Mouse (Mus musculus) CD8-positive naive resting alpha-beta T cell, adult 2 months (primary cell): Measurements from ENCODE around the gene Olfr987.
"Not testable (repeated sequence)": the region's sequence is repeated elsewhere in the genome, so short reads cannot be mapped to it uniquely, and the experiment has no call there.

Experiments
- DNase-seq, 2 experiments: peaks; one replicate each; pipeline ENCODE4 v3.0.0; 2022; ENCODE audit warnings: low read depth in 2 of 2, low spot score in 2 of 2

Gene Olfr987

DNA sequence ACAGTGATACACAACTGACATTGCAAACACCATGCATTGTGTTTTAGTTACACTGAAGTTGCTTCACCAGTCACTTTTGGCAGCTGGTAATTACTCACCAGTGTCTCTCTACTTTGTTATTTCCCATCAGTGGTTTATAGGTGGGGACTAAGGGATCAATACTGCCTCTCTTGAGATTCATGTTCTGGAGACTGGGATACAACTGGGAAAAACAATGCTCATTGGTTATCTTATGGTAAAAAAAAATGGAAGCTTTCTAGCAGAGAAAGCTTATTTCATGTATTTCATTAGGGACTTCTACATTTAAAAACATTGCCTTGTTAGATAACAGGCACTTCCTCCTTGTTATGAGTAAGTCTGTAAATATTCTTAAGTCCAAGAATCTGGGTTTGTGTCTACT, at the start of gene Olfr987:
TSS of gene Olfr987 (minus strand) at position 101 of the 400 bp plus-strand sequence.
- not testable (repeated sequence) for DNase-seq

DNA sequence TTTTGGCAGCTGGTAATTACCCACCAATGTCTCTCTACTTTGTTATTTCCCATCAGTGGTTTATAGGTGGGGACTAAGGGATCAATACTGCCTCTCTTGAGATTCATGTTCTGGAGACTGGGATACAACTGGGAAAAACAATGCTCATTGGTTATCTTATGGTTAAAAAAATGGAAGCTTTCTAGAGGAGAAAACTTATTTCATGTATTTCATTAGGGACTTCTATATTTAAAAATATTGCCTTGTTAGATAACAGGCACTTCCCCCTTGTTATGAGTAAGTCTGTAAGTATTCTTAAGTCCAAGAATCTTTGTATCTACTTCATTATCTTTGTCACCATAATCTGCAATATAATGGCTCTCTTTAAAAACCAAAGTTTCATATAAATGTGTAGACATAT, 24.0 kb upstream of the Olfr987 start, which contains the start of gene Olfr988:
TSS of gene Olfr988 (minus strand) at position 101 of the 400 bp plus-strand sequence.
- DNase-seq: not testable (repeated sequence)

DNA sequence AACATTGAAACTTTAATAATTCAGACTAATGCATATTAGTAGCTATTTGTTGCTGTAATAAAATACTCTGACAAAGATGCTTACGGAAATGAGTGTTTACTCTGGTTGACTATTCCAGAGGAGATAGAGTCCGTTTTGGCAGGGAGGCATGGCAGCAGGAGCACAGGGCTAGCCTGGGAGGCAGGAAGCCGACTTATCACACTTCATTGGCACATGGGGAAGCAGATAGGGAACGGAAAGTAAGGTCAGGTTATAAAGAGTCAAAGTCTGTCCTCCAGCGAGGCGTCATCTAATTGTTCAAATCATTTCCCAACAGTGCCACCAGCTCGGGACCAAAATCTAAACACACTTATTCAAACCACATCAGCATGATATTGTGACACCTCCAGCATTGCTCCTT, 857 bp upstream of the Olfr987 start:
- DNase-seq: no peak

DNA sequence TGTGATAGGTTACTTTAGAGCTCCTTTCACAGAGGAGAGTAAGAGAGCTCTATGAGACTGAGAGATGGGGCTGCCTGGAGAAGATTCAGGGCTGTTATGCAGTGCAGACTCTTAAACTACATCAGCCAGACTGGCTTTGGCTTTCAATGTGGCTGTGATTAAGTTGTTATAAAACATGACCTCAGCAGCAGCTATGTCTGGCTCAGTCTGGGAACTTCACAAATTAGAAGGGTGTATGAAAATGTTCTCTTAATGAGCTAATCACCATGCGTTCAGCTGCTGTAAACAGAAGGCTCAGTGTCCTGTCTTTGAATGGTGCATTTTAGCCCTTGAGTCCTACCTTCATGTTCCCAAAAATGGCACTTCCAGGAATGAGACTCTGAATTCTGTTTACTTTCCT, 20.0 kb downstream of the Olfr987 start:
- no peak for DNase-seq

DNA sequence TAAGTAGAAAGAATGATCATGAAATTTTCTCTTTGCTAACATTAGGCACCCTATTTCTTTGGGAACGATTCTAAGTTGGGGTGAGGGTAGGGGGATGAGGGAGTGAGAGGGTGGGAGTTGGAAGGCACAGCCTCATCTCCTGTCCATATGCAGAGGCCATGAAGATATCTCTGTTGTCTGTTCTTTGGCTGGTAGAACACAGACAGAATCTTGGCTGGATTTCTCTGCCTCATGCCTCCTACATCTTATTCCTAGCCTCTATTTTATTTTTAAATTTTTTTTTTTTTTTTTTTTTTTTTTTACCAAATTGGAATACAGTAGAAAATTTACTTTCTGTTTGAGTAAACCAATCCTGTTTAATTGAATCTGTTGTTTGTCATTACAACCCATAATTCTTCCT, 53.7 kb downstream of the Olfr987 start:
- DNase-seq: no peak

DNA sequence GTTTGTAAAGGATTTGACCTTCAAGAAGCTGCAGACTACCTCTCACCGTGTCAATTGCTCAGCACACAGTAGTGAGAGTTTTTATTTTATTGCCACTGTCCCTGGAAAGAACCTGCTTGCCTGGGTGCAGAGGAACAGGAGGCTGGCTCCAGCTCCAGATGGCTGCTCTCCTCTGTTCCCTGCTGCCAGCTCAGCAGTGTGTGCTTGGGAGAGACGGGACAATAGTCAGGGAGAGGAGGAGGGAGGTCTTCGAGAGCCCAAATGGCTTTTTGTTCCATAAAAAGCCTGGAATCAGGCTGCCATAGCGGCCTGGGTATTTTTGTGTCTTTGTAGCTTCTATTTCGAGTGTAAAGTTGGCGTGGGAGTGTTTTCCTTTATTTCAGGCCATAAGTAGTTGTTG, 54.5 kb downstream of the Olfr987 start:
- DNase-seq: no peak

DNA sequence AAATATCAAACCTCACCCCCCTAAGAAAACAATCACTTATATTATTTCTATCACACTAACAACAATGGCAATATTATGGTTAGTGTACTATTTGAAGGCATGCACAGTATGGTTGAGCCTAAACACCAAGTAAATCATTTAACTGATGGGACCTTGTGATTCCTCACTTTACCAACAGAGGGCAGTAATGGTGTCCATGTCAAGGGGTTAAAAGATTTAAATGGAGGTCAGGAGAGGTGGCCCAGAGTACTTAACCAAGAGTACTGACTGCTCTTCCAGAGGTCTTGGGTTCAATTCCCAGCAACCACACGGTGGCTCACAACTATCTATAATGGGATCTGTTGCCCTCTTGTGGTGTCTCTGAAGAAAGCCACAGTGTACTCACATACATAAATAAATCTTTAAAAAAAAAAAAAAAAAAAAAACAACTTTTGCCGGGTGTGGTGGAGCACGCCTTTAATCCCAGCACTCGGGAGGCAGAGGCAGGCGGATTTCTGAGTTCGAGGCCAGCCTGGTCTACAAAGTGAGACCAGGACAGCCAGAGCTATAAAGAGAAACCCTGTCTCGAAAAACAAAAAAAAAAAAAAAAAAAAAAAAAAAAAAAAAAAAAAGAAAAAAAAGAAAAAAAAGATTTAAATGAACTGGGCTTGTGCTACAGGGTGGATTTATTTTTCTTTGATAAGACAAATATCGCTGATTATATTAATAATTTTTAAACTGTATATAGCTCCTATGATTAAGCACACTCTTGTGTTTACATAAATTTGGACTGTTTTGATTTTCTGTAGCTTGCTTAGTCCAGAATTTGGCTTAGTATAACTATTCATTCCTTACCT, 55.3 kb downstream of the Olfr987 start:
- DNase-seq: no peak

DNA sequence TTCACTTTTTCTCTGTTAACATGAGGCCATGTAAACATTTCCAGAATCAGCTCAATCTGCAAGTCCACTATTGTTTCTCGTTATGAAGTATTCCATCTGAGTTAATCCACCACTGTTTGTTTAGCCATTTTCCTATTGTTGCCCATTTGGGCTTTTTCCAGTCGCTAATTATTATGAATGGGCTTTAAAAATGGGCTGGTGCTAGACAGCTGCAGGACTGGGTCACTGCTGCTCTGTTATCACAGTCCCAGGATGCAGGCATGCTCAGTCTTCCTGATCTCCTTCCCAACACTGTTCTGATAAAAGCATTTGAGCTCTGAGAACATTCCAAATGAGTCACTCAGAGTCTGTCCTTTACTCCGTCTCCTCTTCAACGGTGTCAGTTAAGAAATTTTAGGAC, 58.1 kb downstream of the Olfr987 start:
- no peak for DNase-seq
